Comparison of ENCODE assay signal across 8 mouse cellular contexts in genomic region chr10:81551597-81552102, GRCm38 (mm10). TPM values are rescaled to one million over a fixed set of nuclear protein-coding genes. Genes with fewer than 3 reads are reported as not detected.
DNase-seq lines count a peak whose midpoint lies in the region; ATAC-seq lines count a peak whose summit lies in the region.

No protein-coding gene starts in this region.

- no peaks in the 10 kb centered on the region for H3K9me3 ChIP-seq in lung, embryonic 15.5 days

- H3K36me3 ChIP-seq in lung, embryonic 15.5 days = no peaks in the 10 kb centered on the region

- peak overlapping the region; percentile 30 for H3K27ac ChIP-seq in lung, embryonic 15.5 days

- H3K4me3 ChIP-seq in lung, embryonic 15.5 days = no peak overlapping the region

- 0 out of 2 replicates have a peak, but pooled peaks cover 3% of the 10 kb centered on the region for H3K4me1 ChIP-seq in lung, embryonic 15.5 days

- ATAC-seq in frontal cortex, adult (ENCODE audit: low TSS enrichment) = peak; percentile 77
- peak; percentile 89 to 92 for ATAC-seq in hematopoietic stem cell, adult 5-6 weeks (replicated peaks in 1 of 2; ENCODE audit: insufficient read depth in 1 of 2, low FRiP score in 2 of 2, low TSS enrichment in 1 of 2, low read depth in 1 of 2, poor library complexity in 2 of 2, severe bottlenecking in 2 of 2)
- ATAC-seq in lung, embryonic 15.5 days (ENCODE audit: borderline replicate concordance, extremely low read depth, low FRiP score, low TSS enrichment) = peak; percentile 89

- H3K4me2 ChIP-seq in lung, embryonic 15.5 days = no peak overlapping the region

- H3K9ac ChIP-seq in lung, embryonic 15.5 days = no peak overlapping the region

- 2% methylated on average over 12 of the region's 12 CpGs for WGBS in lung, embryonic 15.5 days

- peak; percentile 89 for DNase-seq in Muller cell, postnatal 12 days (ENCODE audit: inconsistent ontology term)
- DNase-seq in cerebellum, adult 18-20 months = peak; percentile 81 to 87
- peak; percentile 72 for DNase-seq in layer of hippocampus, adult 9-10 months (ENCODE audit: low spot score)
- DNase-seq in ovary, postnatal 14 days (ENCODE audit: low spot score) = peak; percentile 66
- DNase-seq in thymus, postnatal 0 days (ENCODE audit: low spot score) = peak; percentile 94

- H3K27me3 ChIP-seq in lung, embryonic 15.5 days = no peaks in the 10 kb centered on the region

RNA-seq across cellular contexts. Expression of gene Gna11, which starts 6.7 kb away (rescaled TPM):
- 5.6 and 5.8 TPM in 2 replicates for total RNA-seq in hematopoietic stem cell, adult 5-6 weeks (2017)
- polyA plus RNA-seq in lung, embryonic 15.5 days (2015; fragmentation: Nextera tagmentation; extraction: Ambion mirVana) = 72.7 and 74.2 TPM in 2 replicates
- 28.5 and 30.0 TPM in 2 replicates for polyA plus RNA-seq in thymus, postnatal 0 days (2015; fragmentation: Nextera tagmentation; extraction: Ambion mirVana)

RNA-seq across cellular contexts. Expression of gene Aes, which starts 7.6 kb away (rescaled TPM):
- total RNA-seq in hematopoietic stem cell, adult 5-6 weeks (2017) = 204 and 238 TPM in 2 replicates
- 662 and 670 TPM in 2 replicates for polyA plus RNA-seq in lung, embryonic 15.5 days (2015; fragmentation: Nextera tagmentation; extraction: Ambion mirVana)
- 683 and 740 TPM in 2 replicates for polyA plus RNA-seq in thymus, postnatal 0 days (2015; fragmentation: Nextera tagmentation; extraction: Ambion mirVana)

RNA-seq across cellular contexts. Expression of gene Tle2, which starts 22.7 kb away (rescaled TPM):
- 11.2 and 11.8 TPM in 2 replicates for total RNA-seq in hematopoietic stem cell, adult 5-6 weeks (2017)
- 39.3 and 49.7 TPM in 2 replicates for polyA plus RNA-seq in lung, embryonic 15.5 days (2015; fragmentation: Nextera tagmentation; extraction: Ambion mirVana)
- 2.4 and 2.9 TPM in 2 replicates for polyA plus RNA-seq in thymus, postnatal 0 days (2015; fragmentation: Nextera tagmentation; extraction: Ambion mirVana)

RNA-seq across cellular contexts. Expression of gene Gna15, which starts 27.6 kb away (rescaled TPM):
- 25.3 and 40.2 TPM in 2 replicates for total RNA-seq in hematopoietic stem cell, adult 5-6 weeks (2017)
- polyA plus RNA-seq in lung, embryonic 15.5 days (2015; fragmentation: Nextera tagmentation; extraction: Ambion mirVana) = 1.7 and 1.8 TPM in 2 replicates
- polyA plus RNA-seq in thymus, postnatal 0 days (2015; fragmentation: Nextera tagmentation; extraction: Ambion mirVana) = 3.5 TPM in 2 replicates

RNA-seq across cellular contexts. Expression of gene Tle6, which starts 49.2 kb away (rescaled TPM):
- 22.9 and 47.4 TPM in 2 replicates for total RNA-seq in hematopoietic stem cell, adult 5-6 weeks (2017)
- polyA plus RNA-seq in lung, embryonic 15.5 days (2015; fragmentation: Nextera tagmentation; extraction: Ambion mirVana) = 28.1 and 29.3 TPM in 2 replicates
- 3.7 and 4.8 TPM in 2 replicates for polyA plus RNA-seq in thymus, postnatal 0 days (2015; fragmentation: Nextera tagmentation; extraction: Ambion mirVana)

Comparison
In these comparisons a context has a peak if more than half of its experiments do, and no peak if none do; other contexts are left out.
1. RNA of gene Tle2, which starts 22.7 kb away (polyA plus RNA-seq): 39.3 to 49.7 TPM in lung, embryonic 15.5 days; 2.4 to 2.9 TPM in thymus, postnatal 0 days; every median in the first group is over 10 times any median in the second.
2. Peak in every context shown above with its lines, with median percentiles within 50 percentile points of each other: DNase-seq and ATAC-seq.